ENCODE assay signal across 19 mouse cellular contexts in genomic region chr1:34125148-34125547, GRCm38 (mm10).
A peak's percentile ranks its signal among the peaks of the same experiment; 100 is the strongest.
DNase-seq lines count a peak whose midpoint lies in the region; ATAC-seq and TF ChIP-seq lines count a peak whose summit lies in the region.
"Had no signal": no experiment of that assay in that cellular context is flagged by ENCODE, and none has a peak within 500 bp of the region (broad histone marks: within the 10 kb centered on the region; RNA-seq: fewer than 3 reads in every experiment).

No protein-coding gene starts in this region.

- no peaks in the 10 kb centered on the region for H3K36me3 ChIP-seq in heart, embryonic 16.5 days (ENCODE audit: control insufficient read depth, insufficient read depth)
- no peaks in the 10 kb centered on the region for H3K36me3 ChIP-seq in heart, embryonic 10.5 days
- H3K36me3 ChIP-seq in kidney, postnatal 0 days (ENCODE audit: insufficient read depth, low read length), result no peaks in the 10 kb centered on the region
- peaks cover 4% of the 10 kb centered on the region for H3K36me3 ChIP-seq in myocyte (ENCODE audit: control insufficient read depth, insufficient read depth)
- H3K36me3 ChIP-seq: embryonic facial prominence, embryonic 10.5 days; heart, embryonic 15.5 days; hindbrain, embryonic 12.5 days had no signal

- H3K4me2 ChIP-seq in heart, embryonic 16.5 days (ENCODE audit: low read depth, low read length), result no peak overlapping the region
- H3K4me2 ChIP-seq in kidney, postnatal 0 days (ENCODE audit: low read length), result 0 out of 2 replicates have a peak overlapping the region, but pooled peaks have one; percentile 44
- H3K4me2 ChIP-seq in myocyte (ENCODE audit: low read depth), result peak overlapping the region; percentile 1
- H3K4me2 ChIP-seq: hindbrain, embryonic 12.5 days had no signal

- no peak for TF ChIP-seq CTCF in kidney, postnatal 0 days (IDR thresholded peaks at IDR 0.05; ENCODE audit: low read depth)

- peaks cover 58% of the 10 kb centered on the region for H3K4me1 ChIP-seq in heart, embryonic 16.5 days (ENCODE audit: control insufficient read depth, insufficient read depth, low read length)
- peaks cover 56% of the 10 kb centered on the region for H3K4me1 ChIP-seq in heart, embryonic 10.5 days
- H3K4me1 ChIP-seq in kidney, postnatal 0 days (replicated peaks; ENCODE audit: insufficient read depth, low read length), result peaks cover 14% of the 10 kb centered on the region

- WGBS in heart, embryonic 16.5 days, result 91% methylated on average over 5 of the region's 5 CpGs
- WGBS in heart, embryonic 10.5 days, result 92% methylated on average over 5 of the region's 5 CpGs
- 92% methylated on average over 5 of the region's 5 CpGs for WGBS in kidney, postnatal 0 days

- intact Hi-C loops in heart, postnatal 10 days (cut with DNase I), result no loop called here

- H3K4me3 ChIP-seq in heart, embryonic 16.5 days (ENCODE audit: low read length), result no peak overlapping the region
- H3K4me3 ChIP-seq in heart, embryonic 10.5 days, result no peak overlapping the region
- H3K4me3 ChIP-seq in kidney, postnatal 0 days (replicated peaks; ENCODE audit: low read depth, low read length), result no peak overlapping the region
- H3K4me3 ChIP-seq in myocyte, result no peak overlapping the region
- H3K4me3 ChIP-seq: embryonic facial prominence, embryonic 10.5 days; heart, embryonic 15.5 days; hindbrain, embryonic 12.5 days had no signal

- H3ac ChIP-seq in myocyte (ENCODE audit: control insufficient read depth, insufficient read length), result no peak overlapping the region

- peak overlapping the region; percentile 3; the same call in 1 of the 2 replicates for H3K27ac ChIP-seq in heart, embryonic 16.5 days (ENCODE audit: low read length)
- H3K27ac ChIP-seq in heart, embryonic 10.5 days, result no peak overlapping the region
- no peak overlapping the region for H3K27ac ChIP-seq in kidney, postnatal 0 days
- H3K27ac ChIP-seq: embryonic facial prominence, embryonic 10.5 days; hindbrain, embryonic 12.5 days had no signal

- TF ChIP-seq POLR2A in myocyte (IDR thresholded peaks at IDR 0.05; ENCODE audit: insufficient read length, low read depth), result no peak

- H3K79me2 ChIP-seq in myocyte (ENCODE audit: control insufficient read depth, insufficient read depth), result peaks cover 57% of the 10 kb centered on the region

- H3K9ac ChIP-seq in heart, embryonic 16.5 days (ENCODE audit: low read length), result no peak overlapping the region
- H3K9ac ChIP-seq in kidney, postnatal 0 days (ENCODE audit: low read depth, low read length), result no peak overlapping the region
- H3K9ac ChIP-seq: heart, embryonic 15.5 days; hindbrain, embryonic 12.5 days had no signal

- no peak for ATAC-seq in heart, embryonic 16.5 days (replicated peaks; ENCODE audit: extremely low read depth, insufficient read depth, low FRiP score)
- no peak for ATAC-seq in kidney, postnatal 0 days (replicated peaks; ENCODE audit: low FRiP score, low read depth)
- ATAC-seq: activated CD4-positive, CD25-positive, alpha-beta regulatory T cell, adult 4 months; forebrain, embryonic 14.5 days; hindbrain, embryonic 16.5 days; inflammation-experienced regulatory T-cells, adult 6 months; Patski had no signal

- no peaks in the 10 kb centered on the region for H3K9me3 ChIP-seq in heart, embryonic 16.5 days (replicated peaks; ENCODE audit: control insufficient read depth, low read length)
- no peaks in the 10 kb centered on the region for H3K9me3 ChIP-seq in heart, embryonic 10.5 days
- H3K9me3 ChIP-seq in kidney, postnatal 0 days (replicated peaks; ENCODE audit: low read length), result no peaks in the 10 kb centered on the region
- H3K9me3 ChIP-seq: embryonic facial prominence, embryonic 10.5 days; heart, embryonic 15.5 days; hindbrain, embryonic 12.5 days had no signal

- peak; percentile 86 for DNase-seq in heart, adult 11 months
- DNase-seq in heart, postnatal 10 days, result no peak
- no peak for DNase-seq in heart, embryonic 10.5 days (ENCODE audit: low spot score)
- DNase-seq in kidney, postnatal 0 days (ENCODE audit: low spot score), result no peak
- DNase-seq in kidney, adult 9 months, result no peak
- DNase-seq: adrenal gland, postnatal 14 days; cerebellum, adult 11-12 months; kidney, adult 18-20 months had no signal

- no peaks in the 10 kb centered on the region for H3K27me3 ChIP-seq in heart, embryonic 16.5 days (ENCODE audit: control insufficient read depth, insufficient read depth, low read length)
- no peaks in the 10 kb centered on the region for H3K27me3 ChIP-seq in heart, embryonic 10.5 days (ENCODE audit: insufficient read depth, poor library complexity, severe bottlenecking)
- no peaks in the 10 kb centered on the region for H3K27me3 ChIP-seq in kidney, postnatal 0 days (ENCODE audit: insufficient read depth, low read length)
- H3K27me3 ChIP-seq in myocyte (ENCODE audit: control insufficient read depth, insufficient read depth, insufficient read length), result no peaks in the 10 kb centered on the region
- H3K27me3 ChIP-seq: CH12.LX; heart, embryonic 15.5 days; hindbrain, embryonic 12.5 days; Patski had no signal

TF ChIP-seq in myocyte, 11 proteins besides CTCF, POLR2A, EP300 and RAD21:
- TF ChIP-seq CEBPB (IDR thresholded peaks at IDR 0.05; ENCODE audit: insufficient read depth, poor library complexity, severe bottlenecking) (no peak), POLR2AphosphoS2 (IDR thresholded peaks at IDR 0.05; ENCODE audit: insufficient read length, low read depth) (no peak), MYOD1 (IDR thresholded peaks at IDR 0.05; ENCODE audit: control insufficient read depth in 1 of 3, insufficient read length in 2 of 3, low read depth in 2 of 3) (no peak), REST (IDR thresholded peaks at IDR 0.05; ENCODE audit: insufficient read depth, insufficient read length) (no peak), USF1 (IDR thresholded peaks at IDR 0.05; ENCODE audit: low read depth) (no peak)
